Mouse (Mus musculus) ovary, adult 18-20 months (tissue): ENCODE measurements around the gene Sat1.
"Not testable (repeated sequence)": the region's sequence is repeated elsewhere in the genome, so short reads cannot be mapped to it uniquely, and the experiment has no call there.

Source experiments
- DNase-seq: peaks from one replicate; pipeline ENCODE4 v3.0.0; 2022; ENCODE audit warnings: low spot score, mixed read lengths

Gene Sat1

GRCm38 (mm10) chrX:155216271-155216670, at the start of gene Sat1:
Gene Sat1, minus strand, starts transcription at chrX:155216449.
- DNase-seq, result peak; percentile 89

DNA sequence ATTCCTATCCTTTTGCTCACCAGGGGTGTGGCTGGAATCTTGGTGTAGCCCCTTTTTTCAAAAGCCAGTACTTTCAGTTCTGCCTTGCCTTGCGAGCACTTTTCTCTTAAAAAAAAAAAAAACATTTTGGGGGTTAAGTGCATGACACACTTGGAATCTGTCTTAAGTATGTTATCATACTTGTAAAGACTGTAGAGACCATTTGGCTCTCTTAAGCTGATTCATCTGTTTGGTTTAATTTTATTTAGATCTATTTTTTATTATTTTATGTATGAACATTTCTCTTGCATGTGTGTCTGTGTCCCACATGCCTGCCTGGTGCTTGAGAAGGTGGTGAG, 46.6 kb upstream of the Sat1 start:
- no peak for DNase-seq

- DNase-seq, result peak; percentile 77
Measured at GRCm38 (mm10) chrX:155262235-155262914, 46.1 kb upstream of the Sat1 start, which contains the start of gene Acot9. Gene Acot9, plus strand, starts transcription at chrX:155262443.

DNA sequence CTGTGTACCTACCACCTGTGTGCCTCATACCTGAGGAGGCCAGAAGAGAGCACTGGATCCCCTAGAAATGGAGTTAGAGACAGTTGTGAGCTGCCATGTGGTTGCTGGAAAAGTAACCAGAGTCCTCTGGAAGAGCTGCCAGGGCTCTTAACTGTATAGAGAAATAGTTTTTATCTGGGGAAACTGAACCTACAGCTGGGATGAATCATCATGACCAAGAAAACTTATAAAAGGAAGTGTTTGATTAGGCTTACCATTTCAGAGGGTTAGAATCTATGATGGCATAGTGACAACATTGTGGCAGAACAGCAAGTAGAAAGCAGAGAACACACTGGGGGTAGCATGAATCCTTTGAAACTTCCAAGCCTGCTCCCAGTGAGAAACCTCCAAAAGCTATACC, 40.6 kb upstream of the Sat1 start:
- no peak for DNase-seq

DNA sequence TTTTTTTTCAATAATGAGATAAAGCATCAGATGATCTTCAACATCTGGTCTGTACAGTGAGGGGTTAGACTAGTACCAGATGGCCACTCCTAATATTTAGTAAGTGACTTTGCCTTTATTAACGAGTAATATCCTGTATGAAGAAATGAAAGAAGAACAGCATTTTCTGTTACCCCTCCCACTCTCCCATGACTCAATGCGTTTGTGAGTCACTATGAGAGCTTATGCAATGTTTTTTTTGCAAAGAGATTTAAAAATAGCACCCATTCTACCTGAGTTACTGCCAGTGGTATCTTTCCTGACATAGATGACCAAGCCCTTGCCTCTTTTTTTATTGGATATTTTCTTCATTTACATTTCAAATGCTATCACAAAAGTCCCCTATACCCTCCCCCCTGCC, 2.0 kb upstream of the Sat1 start:
- no peak for DNase-seq

- no peak for DNase-seq
Measured at GRCm38 (mm10) chrX:155215501-155216248, 574 bp downstream of the Sat1 start.

DNA sequence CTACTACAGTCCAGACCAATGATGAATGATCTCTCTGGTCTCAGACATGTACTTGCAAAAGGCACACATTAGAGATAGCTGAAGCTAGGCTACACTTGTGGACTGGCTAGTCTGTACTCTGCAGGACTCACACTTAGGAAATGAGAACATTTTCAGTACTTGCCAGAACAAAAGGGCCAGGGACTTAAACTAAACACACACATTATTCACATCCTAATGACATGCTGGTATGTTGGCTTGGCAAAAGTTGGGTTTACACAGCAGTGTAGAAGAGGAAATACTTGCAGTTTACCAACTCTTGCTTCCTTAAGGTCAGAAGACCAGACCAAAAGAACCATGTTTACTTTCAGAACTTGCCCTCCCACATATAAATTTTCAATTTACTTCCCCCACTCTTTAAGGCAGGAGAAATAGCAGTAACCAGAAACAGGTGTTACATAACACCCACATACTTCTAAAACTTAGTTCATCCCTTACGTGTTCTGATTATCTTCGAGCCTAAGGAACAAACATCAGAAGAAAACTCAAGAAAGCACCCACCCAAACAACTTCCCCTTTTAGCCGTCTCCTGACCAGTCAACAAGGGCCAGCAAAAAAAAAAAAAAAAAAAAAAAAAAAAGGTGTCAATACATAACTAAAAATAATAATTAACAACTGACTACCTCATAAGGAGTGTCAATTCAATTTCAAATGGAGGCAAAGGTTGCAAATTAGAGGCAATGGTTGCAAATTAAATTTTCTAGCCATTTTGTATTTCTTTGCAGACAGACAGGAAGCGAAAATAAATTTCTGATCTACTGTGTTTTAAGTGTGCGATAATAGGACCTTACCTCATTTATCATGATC, 1.7 kb downstream of the Sat1 start:
- no peak for DNase-seq

GRCm38 (mm10) chrX:155208671-155209070, 7.6 kb downstream of the Sat1 start:
- no peak for DNase-seq

GRCm38 (mm10) chrX:155205436-155205835, 10.8 kb downstream of the Sat1 start:
- not testable (repeated sequence) for DNase-seq

- no peak for DNase-seq
Measured at GRCm38 (mm10) chrX:155202406-155203305, 13.6 kb downstream of the Sat1 start.

DNA sequence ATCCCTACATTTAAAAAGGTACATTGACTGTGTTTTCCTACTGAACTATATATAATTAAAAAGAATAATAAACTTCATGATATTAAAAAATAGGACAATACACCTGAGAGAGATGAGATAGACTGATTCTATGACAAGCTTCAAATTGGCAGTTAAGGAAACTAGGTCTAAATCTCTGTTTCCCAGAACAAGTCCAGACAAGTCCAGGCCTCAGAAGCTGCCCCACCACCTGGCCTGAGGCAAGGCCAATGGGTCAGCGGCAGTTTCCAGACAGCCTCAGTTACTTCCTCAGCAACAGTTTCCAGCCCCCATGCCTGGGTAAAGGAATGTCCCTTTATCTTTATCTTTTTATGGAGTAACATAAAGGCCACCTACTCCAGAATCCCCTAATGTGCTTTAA, 14.4 kb downstream of the Sat1 start:
- DNase-seq, result no peak

GRCm38 (mm10) chrX:155194979-155195378, 21.3 kb downstream of the Sat1 start:
- no peak for DNase-seq

- DNase-seq, result no peak
Measured at GRCm38 (mm10) chrX:155193732-155194443, 22.4 kb downstream of the Sat1 start.

DNA sequence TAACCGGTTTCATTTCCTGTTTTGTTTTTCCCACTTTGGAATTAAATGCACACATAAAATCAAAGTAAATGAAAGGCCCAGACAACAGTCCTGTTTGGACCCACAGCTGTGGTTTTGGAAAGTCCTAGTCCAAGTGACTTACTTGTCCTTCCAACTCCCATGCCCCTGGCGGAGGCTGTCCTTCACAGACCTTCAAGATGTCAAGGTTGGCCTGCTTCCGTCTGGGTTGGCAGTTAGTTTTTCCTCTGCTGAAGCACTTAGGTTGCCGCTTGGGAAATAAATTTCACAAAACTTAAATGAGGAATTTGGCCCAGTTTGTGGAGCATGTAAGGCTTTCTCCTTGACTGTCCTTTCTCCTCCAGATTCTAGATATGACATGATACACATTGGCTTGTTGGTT, 24.3 kb downstream of the Sat1 start:
- no peak for DNase-seq

DNA sequence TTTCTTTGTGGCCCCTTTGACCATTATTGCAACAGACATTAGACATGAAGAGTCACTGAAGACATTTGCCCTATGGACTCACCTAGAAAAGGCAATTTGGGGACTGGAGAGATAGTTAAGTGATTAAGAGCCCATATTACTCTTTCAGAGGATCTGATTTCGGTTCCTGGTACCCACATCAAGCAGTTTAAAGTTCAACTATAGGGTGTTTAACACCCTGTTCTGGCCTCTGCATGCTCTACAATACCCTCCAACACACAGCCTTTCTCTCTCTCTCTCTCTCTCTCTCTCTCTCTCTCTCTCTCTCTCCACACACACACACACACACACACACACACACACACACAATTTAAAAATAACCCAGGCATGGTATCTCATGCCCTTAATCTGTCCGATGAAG, 38.6 kb downstream of the Sat1 start:
- DNase-seq, result no peak

DNA sequence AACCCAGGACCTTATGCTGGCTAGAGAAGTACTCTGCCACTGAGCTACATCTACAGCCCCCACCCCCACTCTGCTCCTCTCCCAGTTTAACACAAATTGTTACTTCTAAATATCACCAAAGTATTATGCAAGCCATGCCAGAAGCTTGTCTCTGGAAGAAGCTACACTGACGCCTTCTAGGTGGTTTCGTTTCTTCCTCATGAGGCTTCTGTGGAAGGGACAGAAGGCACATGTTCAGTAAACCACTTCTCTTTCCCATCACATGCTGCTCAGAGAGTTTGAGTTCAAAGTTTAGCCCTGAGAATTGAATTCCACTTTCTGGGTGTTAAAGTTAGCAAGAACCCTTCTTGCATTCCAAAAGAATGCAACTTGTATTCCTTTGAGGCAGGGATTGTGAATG, 39.0 kb downstream of the Sat1 start:
- no peak for DNase-seq

DNA sequence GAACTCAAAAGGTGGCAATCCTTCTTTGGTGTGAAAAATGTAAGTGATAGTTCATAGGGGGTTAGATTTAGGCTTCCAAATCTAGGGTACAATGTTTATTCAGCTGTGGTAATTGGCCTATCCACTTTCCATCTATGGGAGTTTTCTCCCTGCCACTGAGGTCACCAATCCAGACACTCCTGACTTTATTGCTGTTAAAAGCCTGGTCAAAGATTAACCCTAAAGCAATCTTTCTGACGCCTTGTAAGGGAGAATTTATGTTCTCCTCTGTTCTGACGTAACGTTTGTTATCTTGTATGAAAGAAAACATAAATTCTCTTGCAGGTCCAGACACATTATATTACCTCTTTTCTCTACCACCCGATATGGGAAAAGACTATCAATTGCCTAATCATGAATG, 40.7 kb downstream of the Sat1 start:
- no peak for DNase-seq

DNA sequence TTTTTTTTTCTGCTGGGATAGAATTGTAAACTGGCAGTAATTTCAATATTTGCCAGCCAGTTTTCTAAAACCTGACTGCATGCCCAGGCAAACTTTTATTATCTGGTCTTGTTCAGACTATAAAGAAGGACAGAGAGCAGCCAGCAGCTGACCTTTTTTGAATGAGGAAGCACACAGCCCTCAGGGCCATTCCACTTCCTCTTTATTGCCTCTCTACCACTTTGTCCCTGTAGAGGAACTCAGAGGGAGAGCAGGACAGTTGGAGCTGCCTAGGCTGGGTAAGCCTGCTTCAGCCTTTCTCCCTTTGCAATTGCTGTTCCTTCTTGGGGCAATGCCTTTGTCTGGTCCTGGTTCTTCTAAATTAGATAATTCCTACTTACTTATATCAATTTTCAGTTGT, 43.9 kb downstream of the Sat1 start:
- DNase-seq, result no peak

GRCm38 (mm10) chrX:155171754-155172153, 44.5 kb downstream of the Sat1 start:
- DNase-seq, result no peak

- DNase-seq, result no peak
Measured at GRCm38 (mm10) chrX:155169886-155170285, 46.4 kb downstream of the Sat1 start.

- no peak for DNase-seq
Measured at GRCm38 (mm10) chrX:155167667-155168066, 48.6 kb downstream of the Sat1 start.
